Mouse (Mus musculus) hindbrain, embryonic 14.5 days (tissue): Measurements from ENCODE around the gene Zyg11b. TPM values are rescaled to one million over a fixed set of nuclear protein-coding genes. Genes with fewer than 3 reads are reported as not detected.

Experiments used
- ATAC-seq: fragments of 200-750 bp; cut with Nextera tagmentation; 2 replicates; pipeline ENCODE4 v1.8.0; 2017; ENCODE audit warnings: moderate number of reproducible peaks, mild to moderate bottlenecking, moderate TSS enrichment, moderate library complexity; ENCODE audit not compliant: low FRiP score
- DNase-seq: peaks from one replicate; pipeline ENCODE4 v3.0.0-alpha.2; 2015; ENCODE audit warnings: low spot score
- H3K27ac ChIP-seq: fragments of 300-500 bp; sonication (generic); 2 replicates; pipeline ENCODE4 v1.5.1; 2014; ENCODE audit warnings: mild to moderate bottlenecking, moderate library complexity
- H3K27me3 ChIP-seq: fragments of 300-500 bp; sonication (generic); 2 replicates; pipeline ENCODE4 v1.6.1; 2014; ENCODE audit warnings: mild to moderate bottlenecking, low read length, mixed read lengths; ENCODE audit not compliant: control insufficient read depth, insufficient read depth
- H3K36me3 ChIP-seq: fragments of 300-500 bp; sonication (generic); replicated peaks from 2 replicates; pipeline ENCODE4 v1.6.1; 2014; ENCODE audit not compliant: control insufficient read depth, insufficient read depth
- H3K4me1 ChIP-seq: fragments of 300-500 bp; sonication (generic); replicated peaks from 2 replicates; pipeline ENCODE4 v1.6.1; 2014; ENCODE audit warnings: antibody characterized with exemption, low read length, mixed read lengths; ENCODE audit not compliant: control insufficient read depth, insufficient read depth
- H3K4me2 ChIP-seq: fragments of 300-500 bp; sonication (generic); replicated peaks from 2 replicates; pipeline ENCODE4 v1.6.1; 2014; ENCODE audit warnings: mild to moderate bottlenecking, moderate library complexity
- H3K4me3 ChIP-seq: fragments of 300-500 bp; sonication (generic); replicated peaks from 2 replicates; pipeline ENCODE4 v1.5.1; 2014; ENCODE audit warnings: mild to moderate bottlenecking, low read length
- H3K9ac ChIP-seq: fragments of 300-500 bp; sonication (generic); 2 replicates; pipeline ENCODE4 v1.6.1; 2014
- H3K9me3 ChIP-seq: fragments of 300-500 bp; sonication (generic); 2 replicates; pipeline ENCODE4 v1.6.1; 2016; ENCODE audit warnings: low read length; ENCODE audit not compliant: control insufficient read depth
- WGBS: fragments of 180-500 bp; shearing (Covaris S2); extraction: QIAGEN DNeasy Blood & Tissue Kit; methylation state at CpG from one replicate; pipeline ENCODE4 v1.1.7; 2014; 5-methylcytosine and 5-hydroxymethylcytosine counted together
- polyA plus RNA-seq: library from polyadenylated mRNA; unstranded; fragments of >200 nt; fragmentation: Nextera tagmentation; extraction: Ambion mirVana; gene quantifications from 2 replicates; pipeline ENCODE4 v1.2.1, GENCODE M21; 2014

The Zyg11b gene
- polyA plus RNA-seq, 1 experiment from 2014 or later: 45.3 TPM

DNA sequence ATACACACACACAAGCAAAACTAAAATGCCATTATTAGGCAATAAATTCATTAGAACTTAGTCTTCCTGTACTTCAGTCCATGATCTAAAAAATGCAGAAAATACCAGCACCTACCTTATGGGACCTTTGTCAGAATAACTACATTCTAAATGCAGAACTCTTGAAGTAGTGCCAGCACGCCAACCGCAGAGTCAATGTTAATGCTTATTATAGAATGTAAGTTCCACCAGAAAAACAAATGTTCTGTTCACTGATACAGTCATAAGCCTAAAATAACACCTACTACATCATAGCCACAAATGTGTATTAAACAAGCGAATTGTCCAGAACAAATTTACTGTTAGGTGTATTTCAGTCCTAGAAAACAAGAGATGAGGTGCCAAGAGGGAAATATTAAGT is 23.9 kb downstream of the Zyg11b start:
- Histone ChIP-seq H3K9me3 (no peaks in the 10 kb centered on the region), H3K27me3 (no peaks in the 10 kb centered on the region), H3K36me3 (peaks cover 5% of the 10 kb centered on the region; the same call in 1 of the 2 replicates), H3K27ac (no peak overlapping the region), H3K4me3 (no peak overlapping the region), H3K4me2 (no peak overlapping the region), H3K4me1 (no peaks in the 10 kb centered on the region), H3K9ac (no peak overlapping the region)
- 98% methylated on average over 3 of the region's 3 CpGs for WGBS
- DNase-seq (no peak), ATAC-seq (no peak)

DNA sequence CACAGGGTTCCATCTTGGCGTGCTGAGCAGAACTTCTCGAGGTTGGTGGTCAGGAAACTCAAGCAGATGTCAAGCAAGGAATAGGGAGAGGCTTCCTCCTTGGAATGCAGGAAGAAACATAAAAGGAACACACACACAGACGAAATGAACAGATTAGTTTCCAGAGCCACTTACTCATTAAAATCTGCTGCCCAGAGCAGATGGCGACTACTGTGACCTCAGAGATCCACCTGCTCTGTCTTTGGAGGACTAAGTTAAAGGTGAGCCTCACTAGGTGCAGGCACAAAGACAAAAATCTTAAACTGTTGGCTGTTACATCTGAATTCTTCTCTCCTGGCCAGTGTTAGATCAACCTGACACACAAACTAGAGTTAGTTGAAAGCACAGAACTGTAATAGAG is 28.6 kb downstream of the Zyg11b start:
- no peaks in the 10 kb centered on the region for H3K27me3 ChIP-seq
- H3K4me3 ChIP-seq: no peak overlapping the region
- ATAC-seq (no peak), DNase-seq (no peak)
- H3K27ac ChIP-seq: no peak overlapping the region
- WGBS: 82% methylated on average over 4 of the region's 4 CpGs
- no peak overlapping the region for H3K9ac ChIP-seq
- no peaks in the 10 kb centered on the region for H3K4me1 ChIP-seq
- H3K9me3 ChIP-seq: no peaks in the 10 kb centered on the region
- H3K4me2 ChIP-seq: no peak overlapping the region
- H3K36me3 ChIP-seq: peaks cover 42% of the 10 kb centered on the region

DNA sequence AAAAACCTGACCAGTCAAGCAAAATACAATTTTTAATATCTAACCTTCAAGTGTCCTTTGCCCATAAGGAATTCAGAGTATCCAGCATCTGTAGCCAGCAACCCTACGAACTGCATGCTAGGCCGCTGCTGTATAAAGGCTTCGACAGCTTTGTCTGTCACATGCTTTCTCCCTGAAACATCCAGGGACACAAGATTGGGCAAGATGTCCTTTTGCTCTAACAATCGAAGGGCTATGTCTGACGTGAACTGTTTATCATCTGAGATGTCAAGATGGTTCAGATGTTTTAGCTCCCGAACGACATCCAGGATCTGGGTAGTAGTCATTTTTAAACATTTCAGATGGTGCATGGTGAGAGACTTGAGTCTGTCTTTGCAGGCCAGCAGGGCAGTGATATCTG is 35.1 kb downstream of the Zyg11b start:
- Histone ChIP-seq H3K9me3 (no peaks in the 10 kb centered on the region), H3K4me3 (no peak overlapping the region), H3K27me3 (no peaks in the 10 kb centered on the region), H3K27ac (no peak overlapping the region), H3K4me1 (no peaks in the 10 kb centered on the region), H3K4me2 (no peak overlapping the region), H3K36me3 (peaks cover 71% of the 10 kb centered on the region), H3K9ac (no peak overlapping the region)
- 95% methylated on average over 7 of the region's 7 CpGs for WGBS
- ATAC-seq: no peak
- no peak for DNase-seq

DNA sequence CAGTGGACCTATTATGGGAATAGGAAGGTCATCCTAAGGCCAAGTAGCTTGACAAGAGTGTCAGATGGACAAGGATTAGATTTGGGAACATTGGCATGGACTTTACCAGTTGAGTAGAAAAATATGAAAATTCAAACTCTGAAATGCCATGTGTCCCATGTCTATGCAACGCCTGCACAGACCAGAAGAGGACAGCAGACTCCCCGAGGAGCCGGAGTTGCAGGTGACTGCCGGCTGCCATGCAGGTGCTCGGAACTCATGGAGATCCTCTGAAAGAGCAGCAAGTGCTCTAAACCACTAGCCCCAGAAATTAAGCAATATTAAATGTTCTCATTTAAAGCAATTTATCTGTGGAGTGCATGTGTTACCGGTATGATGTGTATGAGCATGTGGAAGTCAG is 47.6 kb downstream of the Zyg11b start:
- no peaks in the 10 kb centered on the region for H3K9me3 ChIP-seq
- H3K4me1 ChIP-seq: no peaks in the 10 kb centered on the region
- no peak for DNase-seq
- WGBS: 95% methylated on average over 6 of the region's 6 CpGs
- H3K36me3 ChIP-seq: peaks cover 95% of the 10 kb centered on the region
- H3K4me3 ChIP-seq: no peak overlapping the region
- H3K4me2 ChIP-seq: no peak overlapping the region
- H3K27ac ChIP-seq: no peak overlapping the region
- H3K9ac ChIP-seq: no peak overlapping the region
- ATAC-seq: no peak
- no peaks in the 10 kb centered on the region for H3K27me3 ChIP-seq

DNA sequence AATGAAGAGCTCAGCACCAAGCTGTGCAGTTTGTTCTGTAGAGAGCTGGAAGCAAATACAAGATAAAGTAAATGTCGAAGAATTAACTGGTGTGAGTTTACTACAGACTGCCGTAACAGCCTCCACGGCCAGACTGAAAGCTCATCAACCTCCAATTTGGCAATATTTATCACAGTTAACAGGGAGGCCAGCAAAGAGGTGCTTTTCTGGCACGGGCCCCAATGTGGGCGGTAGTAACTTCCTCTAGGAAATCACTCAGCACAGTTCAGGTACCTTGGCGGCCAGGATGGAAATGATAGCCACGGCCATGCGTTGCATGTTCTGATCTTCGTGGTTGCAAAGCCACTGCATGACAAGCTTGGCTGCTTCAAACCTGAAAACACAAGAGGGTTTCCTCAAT is 50.4 kb downstream of the Zyg11b start:
- Histone ChIP-seq H3K9ac (no peak overlapping the region), H3K4me1 (no peaks in the 10 kb centered on the region), H3K36me3 (peaks cover 77% of the 10 kb centered on the region), H3K9me3 (no peaks in the 10 kb centered on the region), H3K27ac (no peak overlapping the region), H3K27me3 (no peaks in the 10 kb centered on the region), H3K4me2 (no peak overlapping the region), H3K4me3 (no peak overlapping the region)
- ATAC-seq: no peak
- WGBS: 98% methylated on average over 9 of the region's 9 CpGs
- DNase-seq: no peak

DNA sequence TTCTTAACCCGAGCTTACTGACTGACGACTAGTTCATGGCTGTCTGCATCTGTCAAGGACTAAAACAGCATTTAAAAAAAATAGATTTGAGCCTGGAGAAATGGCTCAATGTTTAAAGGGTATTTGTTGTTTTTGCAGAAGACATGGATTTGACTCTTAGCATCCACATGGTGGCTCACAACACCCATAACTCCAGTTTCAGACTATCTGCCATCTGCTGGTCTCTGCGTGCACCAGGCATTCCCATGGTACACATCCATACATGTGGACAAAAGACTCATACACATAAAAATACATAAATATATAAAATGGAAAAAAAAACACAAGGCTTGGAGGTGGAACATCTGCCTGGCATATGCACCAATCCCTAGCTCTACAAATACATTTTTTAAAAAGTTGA is 51.6 kb downstream of the Zyg11b start:
- Histone ChIP-seq H3K4me3 (no peak overlapping the region), H3K27ac (no peak overlapping the region), H3K4me1 (no peaks in the 10 kb centered on the region), H3K9me3 (no peaks in the 10 kb centered on the region), H3K9ac (no peak overlapping the region), H3K36me3 (peaks cover 77% of the 10 kb centered on the region), H3K4me2 (no peak overlapping the region), H3K27me3 (no peaks in the 10 kb centered on the region)
- no peak for DNase-seq
- ATAC-seq: no peak
- WGBS: 95% methylated on average over 3 of the region's 3 CpGs

DNA sequence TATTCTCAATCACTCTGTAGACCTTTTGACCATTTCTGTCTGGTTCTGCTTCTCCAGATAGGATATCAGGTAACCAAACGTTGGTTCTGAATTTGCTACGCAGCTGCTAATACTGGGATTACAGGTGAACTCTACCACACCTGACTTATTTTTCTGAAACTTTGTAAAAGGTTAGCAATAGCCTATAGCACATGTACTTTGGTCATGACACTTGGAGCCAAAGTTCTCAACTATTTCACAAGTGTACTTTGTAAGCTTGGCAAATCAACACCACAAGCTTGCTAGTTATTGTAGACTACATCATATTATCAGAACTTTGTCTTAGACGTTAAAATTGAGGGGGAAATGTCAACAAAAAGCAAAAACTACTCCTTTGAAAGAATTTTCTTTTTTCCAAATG is 67.2 kb downstream of the Zyg11b start:
- WGBS: 89% methylated on average over 3 of the region's 3 CpGs
- peaks cover 85% of the 10 kb centered on the region for H3K36me3 ChIP-seq

DNA sequence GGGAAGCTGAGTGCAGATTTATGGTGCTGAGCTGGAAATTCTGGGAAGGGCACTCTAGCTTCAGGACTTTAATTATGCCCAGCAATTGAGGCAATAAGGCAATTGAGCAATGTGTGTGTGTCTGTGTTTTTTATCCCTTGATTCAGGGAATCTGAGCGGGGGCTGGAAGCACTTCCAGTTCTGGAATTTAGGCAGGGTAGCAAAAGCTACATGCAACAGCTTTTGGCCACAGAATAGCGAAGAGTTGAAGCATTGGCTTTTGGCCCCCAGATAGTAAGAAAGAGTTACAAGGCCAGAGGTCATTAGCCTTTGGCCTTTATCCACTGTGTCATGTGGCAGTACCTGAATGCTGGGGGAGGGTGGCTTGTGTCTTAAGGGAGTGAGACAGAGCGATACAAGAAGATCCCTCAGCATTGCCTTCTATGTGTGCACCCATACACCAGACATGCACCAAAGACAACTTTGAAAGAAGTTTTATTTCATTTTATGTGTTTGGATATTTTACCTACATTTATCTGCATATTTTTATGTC is 75.5 kb downstream of the Zyg11b start:
- H3K27ac ChIP-seq: no peak overlapping the region
- no peak for ATAC-seq
- H3K36me3 ChIP-seq: peaks cover 10% of the 10 kb centered on the region; the same call in 1 of the 2 replicates
- no peak for DNase-seq
- no peaks in the 10 kb centered on the region for H3K9me3 ChIP-seq
- H3K4me1 ChIP-seq: no peaks in the 10 kb centered on the region
- peaks cover 6% of the 10 kb centered on the region; the same call in 1 of the 2 replicates for H3K27me3 ChIP-seq
- no peak overlapping the region for H3K4me2 ChIP-seq
- no peak overlapping the region for H3K4me3 ChIP-seq
- H3K9ac ChIP-seq: no peak overlapping the region
- 34% methylated on average over 3 of the region's 3 CpGs for WGBS

More for the DNA sequence above, 67.2 kb downstream of the Zyg11b start:
- Histone ChIP-seq H3K4me3 (no peak overlapping the region), H3K4me2 (no peak overlapping the region), H3K4me1 (no peaks in the 10 kb centered on the region), H3K27ac (no peak overlapping the region), H3K27me3 (no peaks in the 10 kb centered on the region), H3K9me3 (no peaks in the 10 kb centered on the region), H3K9ac (no peak overlapping the region)
- DNase-seq (no peak), ATAC-seq (no peak)

DNA sequence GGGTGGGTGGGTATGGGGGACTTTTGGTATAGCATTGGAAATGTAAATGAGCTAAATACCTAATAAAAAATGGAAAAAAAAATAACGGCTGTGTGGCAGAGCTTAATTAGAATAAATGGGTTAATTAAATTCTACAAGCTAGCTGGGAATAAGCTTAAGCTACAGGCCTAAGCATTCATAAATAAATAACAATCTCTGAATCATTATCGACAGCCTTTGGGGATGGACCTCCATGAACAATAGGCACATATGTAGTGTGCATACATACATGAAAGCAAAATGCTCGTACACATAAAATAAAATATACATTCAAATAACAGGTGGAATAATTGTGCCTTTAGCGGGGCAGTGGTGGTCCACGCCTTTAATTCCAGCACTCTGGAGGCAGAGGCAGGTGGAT is 78.4 kb downstream of the Zyg11b start:
- Histone ChIP-seq H3K27ac (no peak overlapping the region), H3K9ac (no peak overlapping the region), H3K4me3 (no peak overlapping the region), H3K4me1 (peaks cover 3% of the 10 kb centered on the region; the same call in 1 of the 2 replicates), H3K4me2 (no peak overlapping the region), H3K27me3 (peaks cover 32% of the 10 kb centered on the region), H3K9me3 (no peaks in the 10 kb centered on the region), H3K36me3 (peaks cover 3% of the 10 kb centered on the region; the same call in 1 of the 2 replicates)
- ATAC-seq: no peak
- WGBS: 77% methylated on average over 5 of the region's 5 CpGs
- DNase-seq: no peak

DNA sequence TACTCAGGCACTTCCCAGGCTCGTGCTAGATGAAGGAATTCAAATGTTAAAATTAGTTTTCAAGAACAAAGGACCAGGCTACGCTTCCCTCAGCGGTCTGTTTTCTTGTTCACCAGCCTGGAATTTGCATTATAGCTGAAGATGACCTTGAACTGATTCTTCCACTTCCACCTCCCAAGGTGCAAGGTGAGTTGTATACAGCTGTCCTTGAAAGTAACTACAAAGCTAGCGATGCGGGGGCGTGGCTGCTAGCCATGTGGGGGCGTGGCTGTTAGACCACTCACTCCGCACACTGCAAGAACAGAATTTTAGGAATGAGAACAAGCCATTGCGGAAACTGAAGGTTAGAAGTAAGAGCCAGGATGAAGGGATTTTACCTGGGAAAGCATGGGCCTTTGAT is 81.9 kb downstream of the Zyg11b start:
- DNase-seq: no peak
- 6% methylated on average over 9 of the region's 9 CpGs for WGBS

More for the DNA sequence above, 81.9 kb downstream of the Zyg11b start:
- Histone ChIP-seq H3K27me3 (peaks cover 51% of the 10 kb centered on the region), H3K27ac (no peak overlapping the region), H3K9me3 (no peaks in the 10 kb centered on the region), H3K4me1 (peaks cover 5% of the 10 kb centered on the region; the same call in 1 of the 2 replicates), H3K9ac (no peak overlapping the region), H3K4me3 (no peak overlapping the region), H3K4me2 (no peak overlapping the region), H3K36me3 (no peaks in the 10 kb centered on the region)
- ATAC-seq: no peak
